Mouse (Mus musculus) adrenal gland, adult 18-20 months (tissue): ENCODE data around the gene 4930404H24Rik. TPM values are rescaled to one million over a fixed set of nuclear protein-coding genes. Genes with fewer than 3 reads are reported as not detected.
"Not testable (repeated sequence)": the region's sequence is repeated elsewhere in the genome, so short reads cannot be mapped to it uniquely, and the experiment has no call there.

Source experiments
- DNase-seq, 2 experiments: peaks; one replicate each; pipeline ENCODE4 v3.0.0; 2021 to 2022; ENCODE audit warnings: low spot score in 2 of 2
- total RNA-seq, 2 experiments: library from RNA; stranded (reverse); gene quantifications; 1 replicate in 1 of 2; 2 replicates in 1 of 2; pipeline ENCODE4 v1.2.3; 2021

4930404H24Rik gene
- total RNA-seq, 2 experiments from 2014 or later = not detected

GRCm38 (mm10) chr2:153475114-153476112, 17.2 kb upstream of the 4930404H24Rik start:
- DNase-seq = peak in 1 of 2 experiments; percentile 32

GRCm38 (mm10) chr2:153478583-153478982, 14.0 kb upstream of the 4930404H24Rik start:
- DNase-seq = peak; percentile 58 to 63

GRCm38 (mm10) chr2:153479486-153479885, 13.1 kb upstream of the 4930404H24Rik start:
- no peak for DNase-seq

- DNase-seq = no peak
Measured at GRCm38 (mm10) chr2:153481108-153481860, 11.3 kb upstream of the 4930404H24Rik start.

- DNase-seq = no peak
Measured at GRCm38 (mm10) chr2:153481861-153482120, 10.8 kb upstream of the 4930404H24Rik start.

- DNase-seq = peak; percentile 59 to 62
Measured at GRCm38 (mm10) chr2:153483118-153483983, 9.2 kb upstream of the 4930404H24Rik start.

- DNase-seq = no peak
Measured at GRCm38 (mm10) chr2:153484071-153484470, 8.5 kb upstream of the 4930404H24Rik start.

GRCm38 (mm10) chr2:153490116-153490515, 2.5 kb upstream of the 4930404H24Rik start:
- no peak for DNase-seq

GRCm38 (mm10) chr2:153490940-153491339, 1.6 kb upstream of the 4930404H24Rik start:
- DNase-seq = no peak

GRCm38 (mm10) chr2:153491512-153492178, 945 bp upstream of the 4930404H24Rik start:
- DNase-seq = no peak

GRCm38 (mm10) chr2:153492179-153492517, 442 bp upstream of the 4930404H24Rik start:
- DNase-seq = no peak

GRCm38 (mm10) chr2:153493393-153493731, 772 bp downstream of the 4930404H24Rik start:
- no peak for DNase-seq

- DNase-seq = no peak
Measured at GRCm38 (mm10) chr2:153493781-153494292, 1.2 kb downstream of the 4930404H24Rik start.

GRCm38 (mm10) chr2:153494293-153494811, 1.8 kb downstream of the 4930404H24Rik start:
- DNase-seq = no peak

- DNase-seq = not testable (repeated sequence)
Measured at GRCm38 (mm10) chr2:153495391-153495790, 2.8 kb downstream of the 4930404H24Rik start.

GRCm38 (mm10) chr2:153495818-153496217, 3.2 kb downstream of the 4930404H24Rik start:
- DNase-seq = no peak

GRCm38 (mm10) chr2:153496301-153496700, 3.7 kb downstream of the 4930404H24Rik start:
- no peak for DNase-seq

GRCm38 (mm10) chr2:153496898-153497297, 4.3 kb downstream of the 4930404H24Rik start:
- DNase-seq = no peak

- no peak for DNase-seq
Measured at GRCm38 (mm10) chr2:153499154-153499553, 6.6 kb downstream of the 4930404H24Rik start.

GRCm38 (mm10) chr2:153506385-153506784, 13.8 kb downstream of the 4930404H24Rik start:
- DNase-seq = no peak
